Mouse (Mus musculus): Measurements from ENCODE around the gene Pak4. TPM values are rescaled to one million over a fixed set of nuclear protein-coding genes. Genes with fewer than 3 reads are reported as not detected.
"Not testable (repeated sequence)": the region's sequence is repeated elsewhere in the genome, so short reads cannot be mapped to it uniquely, and the experiment has no call there.

Gene Pak4
- total RNA-seq, 2 experiments from 2014 or later, result 12.7 to 14.6 TPM

DNA sequence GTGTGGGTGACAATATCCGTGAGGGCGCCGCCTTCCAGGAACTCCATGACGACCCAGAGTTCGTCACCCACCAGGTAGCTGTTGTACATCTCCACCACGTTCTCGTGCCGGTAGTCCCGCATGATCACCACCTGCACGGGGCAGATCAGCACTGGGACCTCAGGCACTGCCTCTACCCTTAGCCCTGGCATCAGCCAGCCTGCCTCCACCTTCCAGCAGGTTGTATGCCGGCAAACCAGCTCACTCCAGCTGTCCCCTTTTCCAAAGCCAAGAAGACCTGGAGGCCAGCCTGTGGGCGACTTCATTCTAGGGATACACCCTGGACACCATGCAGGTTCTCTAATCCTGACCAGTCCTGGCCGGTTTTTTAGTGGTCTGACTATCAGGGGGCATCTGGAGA, 35.0 kb downstream of the Pak4 start:
- DNase-seq (ENCODE audit: low spot score in 2 of 2), result no peak

GRCm38 (mm10) chr7:28562371-28562770, 35.6 kb downstream of the Pak4 start:
- DNase-seq (ENCODE audit: low spot score in 2 of 2), result no peak

DNA sequence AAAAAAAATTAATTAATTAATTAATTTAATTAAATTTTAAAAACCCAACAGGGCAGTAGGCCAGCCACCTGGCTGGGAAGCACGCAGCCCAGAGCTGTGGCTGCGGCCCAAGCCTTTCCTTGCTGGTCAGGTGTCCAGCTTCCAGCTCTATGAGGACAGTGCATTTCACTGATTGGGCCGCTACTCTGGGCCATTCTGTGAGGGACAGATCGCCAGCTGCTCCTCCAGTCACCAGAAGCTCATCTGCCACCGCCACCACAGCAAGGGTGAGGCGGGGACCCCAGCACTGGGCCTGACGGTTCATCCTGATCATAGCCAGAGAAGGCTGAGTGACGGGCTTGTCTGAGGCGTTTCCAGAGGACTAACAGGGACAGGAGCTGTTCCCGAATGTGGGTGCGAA, 36.0 kb downstream of the Pak4 start:
- DNase-seq (ENCODE audit: low spot score in 2 of 2), result no peak

- DNase-seq (ENCODE audit: low spot score in 2 of 2), result no peak
Observed at GRCm38 (mm10) chr7:28560856-28561255, 37.1 kb downstream of the Pak4 start.

GRCm38 (mm10) chr7:28558486-28558885, 39.5 kb downstream of the Pak4 start:
- no peak for DNase-seq (ENCODE audit: low spot score in 2 of 2)

DNA sequence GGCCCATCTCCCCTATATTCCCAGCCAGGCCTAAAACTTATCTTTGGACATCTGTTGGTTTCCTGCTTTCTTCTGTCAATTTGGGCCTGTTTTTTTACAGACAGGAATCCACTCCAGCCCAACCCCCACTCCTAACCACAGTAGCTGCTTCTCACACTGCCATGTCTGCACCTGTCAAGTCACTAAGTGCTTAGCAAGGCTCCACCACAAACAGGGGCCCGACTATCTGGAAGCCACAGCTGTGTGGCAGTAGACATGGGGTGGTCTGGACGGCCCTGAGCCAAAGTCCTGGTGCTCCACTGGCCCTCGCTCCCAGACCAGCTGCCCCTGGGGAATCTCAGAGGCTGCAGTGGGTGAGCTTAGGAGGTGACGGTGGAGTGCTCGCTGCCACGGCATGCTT, 40.3 kb downstream of the Pak4 start:
- no peak for DNase-seq (ENCODE audit: low spot score in 2 of 2)

GRCm38 (mm10) chr7:28557069-28557468, 40.9 kb downstream of the Pak4 start:
- no peak for DNase-seq (ENCODE audit: low spot score in 2 of 2)

DNA sequence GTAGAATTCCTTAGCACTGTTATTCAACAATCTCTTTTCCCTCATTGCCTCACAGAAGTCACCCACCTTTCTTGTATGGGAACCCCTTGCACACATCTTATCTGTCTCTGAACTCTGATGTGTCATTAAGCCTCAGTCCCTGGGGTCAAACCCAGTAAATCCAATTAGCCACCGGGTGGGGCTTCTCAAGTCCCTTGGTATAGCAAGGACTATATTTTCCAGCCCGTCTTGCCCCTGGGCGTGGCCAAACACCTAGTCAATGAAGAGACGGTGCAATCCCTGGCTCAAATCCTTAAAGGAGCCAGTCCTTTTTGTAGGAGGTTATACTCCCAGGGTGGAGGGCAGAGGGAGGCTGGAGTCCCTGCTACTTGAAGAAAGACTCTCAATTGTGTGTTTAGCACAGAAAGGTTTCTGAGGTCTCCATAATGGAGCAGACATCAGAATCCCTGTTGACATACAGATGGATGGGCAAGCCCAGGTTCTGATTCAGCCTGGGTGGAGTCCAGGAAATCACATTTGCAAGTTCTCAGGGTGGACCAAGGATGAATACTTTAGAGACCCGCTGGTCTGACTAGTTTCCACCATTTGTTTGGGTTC, 41.9 kb downstream of the Pak4 start:
- DNase-seq (ENCODE audit: low spot score in 2 of 2), result no peak

DNA sequence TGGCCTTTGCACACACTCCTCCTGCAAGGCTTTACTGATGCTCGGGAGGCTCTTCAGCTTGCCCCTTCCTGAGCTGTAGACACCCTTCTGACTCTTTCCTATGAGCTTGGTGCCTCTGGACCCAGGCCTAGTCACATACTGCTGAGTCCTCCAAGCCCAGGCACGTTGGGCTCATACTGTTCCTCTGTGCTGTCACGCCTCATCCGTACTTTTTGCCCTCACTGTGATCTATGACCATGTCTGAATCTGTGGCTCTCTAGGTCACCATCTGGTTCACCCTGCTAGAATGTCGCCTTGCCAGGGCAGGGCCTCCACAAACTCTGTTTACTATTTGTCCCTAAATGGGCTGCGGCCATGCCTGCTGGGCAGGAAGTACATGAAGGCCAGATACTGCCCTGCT, 44.9 kb downstream of the Pak4 start:
- no peak for DNase-seq (ENCODE audit: low spot score in 2 of 2)

DNA sequence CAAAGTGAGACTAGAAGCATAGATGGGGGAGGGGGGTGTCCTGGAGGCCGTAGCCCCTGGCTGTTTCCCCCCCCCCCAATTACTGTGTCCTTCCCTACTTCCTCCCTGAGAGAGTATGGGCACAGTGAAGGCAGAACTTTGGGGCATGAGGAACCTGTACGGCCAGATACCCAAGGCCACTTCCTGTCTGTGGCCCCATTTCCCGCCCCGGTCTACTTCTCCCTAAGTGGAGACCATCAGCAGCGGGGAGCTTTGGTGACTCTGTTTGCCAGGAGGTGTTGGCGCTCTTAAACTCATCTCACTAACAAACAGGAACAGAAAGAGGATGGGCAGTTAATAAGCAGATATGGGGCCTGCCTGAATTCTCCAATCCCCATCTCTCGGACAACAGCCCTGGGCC, 50.4 kb downstream of the Pak4 start:
- DNase-seq (ENCODE audit: low spot score in 2 of 2), result no peak

DNA sequence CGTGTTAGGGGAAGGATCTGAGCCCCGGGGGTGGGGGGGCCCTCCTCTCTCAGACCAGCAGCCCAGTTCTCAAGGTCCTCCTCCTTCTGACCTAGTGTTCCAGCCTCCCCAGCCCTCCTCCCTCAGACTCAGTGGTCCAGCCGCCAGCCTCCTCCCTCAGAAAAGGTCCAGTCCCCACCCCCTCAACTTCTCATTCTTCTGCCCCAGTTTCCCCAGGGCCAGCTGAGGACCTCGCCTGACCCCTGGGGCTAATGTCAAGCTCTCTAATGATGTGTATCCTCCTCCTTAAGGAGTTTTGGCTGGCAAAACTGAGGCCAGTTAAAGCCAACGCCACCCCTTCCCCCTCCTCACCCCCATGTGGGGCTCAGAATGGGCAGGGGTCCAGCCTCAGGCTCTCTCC, 50.8 kb downstream of the Pak4 start, which contains the start of gene Nccrp1:
Gene Nccrp1 (minus strand): TSS at position 101 of the 400 bp plus-strand sequence.
- no peak for DNase-seq (ENCODE audit: low spot score in 2 of 2)

DNA sequence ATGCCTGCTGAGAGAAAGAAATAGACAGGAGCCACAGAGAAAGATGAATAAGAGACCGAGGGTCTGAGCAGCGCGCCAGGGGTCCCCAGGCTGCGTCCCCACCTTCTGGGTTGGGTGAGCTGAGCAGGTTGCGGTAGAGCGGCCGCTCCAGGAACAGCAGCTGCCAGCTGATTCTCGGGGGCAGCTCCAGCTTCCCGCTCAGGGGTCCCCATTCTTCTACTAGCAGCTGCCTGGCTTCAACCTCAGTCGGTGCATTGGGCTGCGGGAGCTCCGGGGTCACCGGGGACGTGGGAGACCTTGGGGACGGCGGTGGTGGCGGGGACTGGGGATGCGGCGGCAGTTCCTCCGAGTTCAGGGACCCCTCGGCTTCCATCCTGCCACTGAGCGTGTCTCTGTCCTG, 51.3 kb downstream of the Pak4 start:
- DNase-seq (ENCODE audit: low spot score in 2 of 2), result no peak

GRCm38 (mm10) chr7:28545891-28546210, 52.1 kb downstream of the Pak4 start:
- no peak for DNase-seq (ENCODE audit: low spot score in 2 of 2)

GRCm38 (mm10) chr7:28545048-28545890, 52.7 kb downstream of the Pak4 start:
- DNase-seq (ENCODE audit: low spot score in 2 of 2), result no peak

DNA sequence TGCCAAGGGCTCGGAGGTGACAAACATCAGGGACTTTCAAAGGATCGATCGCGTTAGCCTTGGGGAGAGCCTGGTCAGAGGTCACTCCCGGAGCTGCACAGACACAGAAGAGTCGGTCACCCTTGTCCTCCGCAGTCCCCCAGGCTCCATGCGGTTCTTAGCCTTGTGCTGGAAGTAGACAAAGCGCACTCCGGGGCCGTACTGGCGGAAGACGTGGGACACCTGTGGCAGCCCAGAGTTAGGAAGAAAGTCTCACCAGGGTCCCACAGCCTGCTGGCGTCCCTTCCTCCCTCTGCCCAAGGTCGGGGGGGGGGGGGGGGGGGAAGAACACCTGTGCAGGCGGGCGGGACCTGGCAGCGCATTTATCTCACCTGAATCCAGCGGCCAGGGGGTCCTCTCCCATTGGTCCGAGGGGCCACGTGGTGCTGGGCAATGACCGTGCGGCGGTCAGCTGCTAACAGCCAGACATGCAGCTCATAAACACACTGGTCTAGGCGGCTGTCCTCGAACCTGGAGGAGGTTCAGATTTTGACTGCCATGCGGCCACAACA, 53.9 kb downstream of the Pak4 start:
- no peak for DNase-seq (ENCODE audit: low spot score in 2 of 2)

DNA sequence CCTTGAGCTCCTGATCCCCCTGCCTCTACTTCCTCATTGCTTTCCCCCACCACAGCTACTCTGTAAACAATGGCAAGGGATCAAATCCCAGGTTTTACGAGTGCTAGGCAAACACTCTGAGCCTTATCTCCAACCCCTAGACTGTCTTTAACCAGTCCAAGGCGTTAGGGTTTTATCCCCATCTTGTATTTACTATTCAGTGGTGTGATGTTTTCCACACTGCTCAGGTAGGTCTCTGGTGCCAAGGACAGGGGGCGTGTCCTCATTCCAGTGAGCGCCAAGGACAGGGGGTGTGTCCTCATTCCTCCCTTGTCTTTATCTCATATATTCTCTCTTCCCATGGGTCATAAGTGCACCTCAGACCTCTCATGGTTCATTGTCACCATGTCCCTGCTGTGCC, 57.5 kb downstream of the Pak4 start, which contains the start of gene Sycn:
Gene Sycn (plus strand): TSS at position 360 of the 400 bp plus-strand sequence.
- DNase-seq (ENCODE audit: low spot score in 2 of 2), result no peak

- DNase-seq (ENCODE audit: low spot score in 2 of 2), result not testable (repeated sequence)
Observed at GRCm38 (mm10) chr7:28538886-28539285, 59.1 kb downstream of the Pak4 start.

GRCm38 (mm10) chr7:28532005-28532404, 66.0 kb downstream of the Pak4 start:
- DNase-seq (ENCODE audit: low spot score in 2 of 2), result no peak

- peak; percentile 28 to 67 for DNase-seq (ENCODE audit: low spot score in 2 of 2)
Observed at GRCm38 (mm10) chr7:28527922-28528719, 69.9 kb downstream of the Pak4 start.

GRCm38 (mm10) chr7:28522536-28522935, 75.4 kb downstream of the Pak4 start, which contains the start of gene Ifnl3:
TSS of gene Ifnl3 (plus strand) at chr7:28522836.
- not testable (repeated sequence) for DNase-seq (ENCODE audit: low spot score in 2 of 2)

GRCm38 (mm10) chr7:28511441-28511840, 86.5 kb downstream of the Pak4 start:
- no peak for DNase-seq (ENCODE audit: low spot score in 2 of 2)
